Mouse (Mus musculus) stomach, postnatal 0 days (tissue): Measurements from ENCODE around the gene Khdc3.

Experiments used
- CTCF ChIP-seq: IDR thresholded peaks from 2 replicates; pipeline ENCODE4 v1.5.1; 2016; ENCODE audit warnings: antibody characterized with exemption, low read depth, mild to moderate bottlenecking, moderate library complexity
- EP300 ChIP-seq: optimal IDR thresholded peaks from 2 replicates; pipeline ENCODE3; 2016; ENCODE audit warnings: antibody characterized with exemption

GRCm38 (mm10) chr9:73085845-73086244 is 15.8 kb upstream of the Khdc3 start:
- TF ChIP-seq CTCF (no peak), EP300 (no peak)
